Mouse (Mus musculus) cerebellum, postnatal 36 days (tissue): ENCODE results near the gene Tmprss6.

ENCODE experiments used
- DNase-seq, 2 experiments: peaks; one replicate each; pipeline ENCODE4 v3.0.0; 2021 to 2022; ENCODE audit warnings: mixed read lengths in 2 of 2

Tmprss6 gene

GRCm38 (mm10) chr15:78468379-78468937 lies at the start of gene Tmprss6:
Gene Tmprss6 (minus strand): TSS chr15:78468634.
- DNase-seq = no peak

GRCm38 (mm10) chr15:78518221-78518620 lies 49.8 kb upstream of the Tmprss6 start:
- no peak for DNase-seq

GRCm38 (mm10) chr15:78515759-78516158 lies 47.3 kb upstream of the Tmprss6 start:
- no peak for DNase-seq

DNA sequence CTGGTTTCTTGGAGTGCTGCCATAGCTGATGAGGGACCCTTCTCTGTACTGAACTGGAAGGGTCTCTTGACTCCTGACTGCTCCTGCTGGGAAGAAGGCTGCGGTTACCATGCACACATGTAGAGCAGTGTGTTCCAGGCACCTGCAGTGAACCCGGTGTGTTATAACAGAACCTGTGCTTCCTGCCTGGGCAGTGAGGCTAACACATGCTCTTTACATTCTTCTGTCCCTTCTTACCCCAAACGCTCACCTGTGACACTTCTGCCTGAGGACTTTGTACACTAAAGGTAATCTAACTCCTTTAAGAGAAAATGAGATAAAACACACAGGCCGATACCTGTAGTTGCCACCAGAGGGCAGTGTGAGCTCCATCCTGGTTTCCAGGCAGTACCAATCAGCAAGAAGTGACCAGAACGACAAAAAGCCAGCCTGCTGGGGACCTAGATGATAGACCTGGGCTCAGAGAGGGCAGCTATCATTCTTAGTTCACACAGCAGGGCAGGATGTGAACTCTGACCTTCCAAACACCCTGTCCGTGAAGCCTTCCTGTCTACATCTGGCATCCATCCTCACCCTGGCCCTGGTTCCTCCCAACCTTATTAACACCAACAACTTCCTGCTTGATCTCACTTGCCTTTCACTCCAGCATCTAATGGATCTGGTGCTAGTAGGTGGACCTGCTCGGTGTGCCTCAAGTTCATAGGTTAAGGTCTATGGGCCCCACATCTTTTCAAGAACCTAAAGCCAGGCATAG lies 46.1 kb upstream of the Tmprss6 start:
- peak; percentile 82 to 88 for DNase-seq

GRCm38 (mm10) chr15:78513019-78513418 lies 44.6 kb upstream of the Tmprss6 start:
- no peak for DNase-seq

DNA sequence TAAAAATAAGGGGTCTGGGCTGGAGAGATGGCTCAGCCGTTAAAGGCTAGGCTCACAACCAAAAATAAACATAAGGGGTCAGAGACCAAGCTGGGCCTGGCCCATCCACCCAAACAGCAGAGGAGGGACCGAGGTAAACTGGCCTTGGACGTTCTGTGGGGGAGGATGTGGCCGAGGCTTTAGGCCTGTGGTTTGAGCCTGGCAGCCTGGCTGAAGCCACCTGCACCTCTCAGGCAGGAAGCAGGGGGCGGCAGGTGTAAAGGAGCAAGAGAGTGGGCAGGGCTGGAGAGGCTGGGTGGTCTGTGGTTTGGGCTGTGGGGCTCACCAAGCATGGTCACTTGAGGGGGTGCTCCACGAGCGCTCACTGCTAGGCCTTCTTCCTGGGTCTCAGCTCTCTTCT lies 43.5 kb upstream of the Tmprss6 start:
- DNase-seq = no peak

- no peak for DNase-seq
These were observed 42.3 kb upstream of the Tmprss6 start for GRCm38 (mm10) chr15:78510736-78511135.

DNA sequence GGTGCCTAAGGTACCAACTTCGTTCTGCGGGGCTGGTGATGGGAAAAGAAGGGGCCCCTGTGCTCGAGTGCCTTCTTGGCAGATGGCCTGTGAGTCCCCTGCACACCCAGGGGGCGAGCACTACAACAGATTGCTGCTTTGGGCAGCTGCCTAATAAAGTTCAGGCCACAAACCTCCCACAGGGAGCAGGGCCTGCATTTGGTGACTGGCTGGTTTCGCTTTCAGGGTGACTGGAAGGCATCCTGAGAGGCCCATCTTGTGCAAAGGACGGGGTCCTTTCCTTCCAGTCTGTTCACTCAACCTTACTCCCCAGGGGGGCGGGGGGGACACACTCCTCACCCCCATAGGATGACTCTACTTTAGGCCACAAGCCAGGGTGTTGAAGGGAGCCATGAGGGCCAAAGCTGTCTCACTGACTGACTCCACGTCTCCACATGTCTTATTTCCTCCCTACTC lies 41.7 kb upstream of the Tmprss6 start:
- no peak for DNase-seq

DNA sequence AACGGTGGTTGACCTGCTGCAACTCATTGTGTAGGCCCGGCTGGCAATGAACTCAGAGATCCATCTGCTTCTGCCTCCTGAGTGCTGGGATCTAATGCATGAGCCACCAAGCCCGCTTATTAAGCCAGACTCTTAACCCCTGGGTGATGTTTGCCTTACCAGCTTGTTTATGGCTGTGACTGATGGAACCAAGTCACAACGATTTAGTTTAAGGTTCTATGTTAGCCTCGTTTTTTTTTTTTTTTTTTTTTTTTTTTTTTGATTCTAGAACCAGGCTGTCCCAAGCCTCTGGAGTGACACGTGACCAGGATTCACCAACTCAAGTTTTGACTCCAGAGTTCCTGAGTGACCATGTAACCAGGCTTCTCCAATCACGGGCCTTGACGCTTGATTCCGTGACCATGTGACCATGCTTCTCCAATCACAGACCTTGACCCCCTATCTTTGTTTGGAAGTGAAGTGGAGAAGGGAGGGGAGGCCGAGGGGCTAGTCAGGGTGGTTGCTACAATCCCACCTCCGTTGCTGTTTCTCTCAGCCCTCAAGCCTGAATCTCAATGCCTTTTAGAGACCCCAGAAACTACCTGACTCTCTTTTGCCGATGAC lies 41.0 kb upstream of the Tmprss6 start:
- no peak for DNase-seq

DNA sequence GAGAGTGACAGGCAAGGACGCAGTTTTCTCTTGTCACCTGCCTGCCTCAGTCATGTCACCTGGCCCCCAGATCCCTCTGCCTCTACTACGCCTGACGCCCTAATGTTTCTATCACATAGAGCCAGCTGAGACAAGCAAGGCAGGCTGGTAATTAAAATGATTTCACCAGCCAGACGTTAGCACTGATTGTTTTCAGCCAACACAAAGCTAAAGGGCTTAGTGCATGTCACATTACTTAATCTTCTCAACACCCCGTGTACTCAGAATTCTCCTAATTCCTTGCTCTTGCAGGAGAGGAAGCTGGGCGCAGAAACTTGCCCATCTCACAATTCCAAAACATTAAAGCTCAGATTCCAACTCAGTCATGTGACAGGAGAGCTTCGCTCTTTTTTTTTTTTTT lies 40.0 kb upstream of the Tmprss6 start:
- no peak for DNase-seq

- no peak for DNase-seq
These were observed 37.1 kb upstream of the Tmprss6 start for GRCm38 (mm10) chr15:78505541-78505940.

GRCm38 (mm10) chr15:78504816-78505215 lies 36.4 kb upstream of the Tmprss6 start:
- no peak for DNase-seq

GRCm38 (mm10) chr15:78504013-78504412 lies 35.6 kb upstream of the Tmprss6 start:
- DNase-seq = no peak

GRCm38 (mm10) chr15:78502437-78503132 lies 34.2 kb upstream of the Tmprss6 start:
- no peak for DNase-seq

- DNase-seq = no peak
These were observed 26.6 kb upstream of the Tmprss6 start, which contains the start of gene Il2rb for GRCm38 (mm10) chr15:78494968-78495406. Gene Il2rb (minus strand): TSS chr15:78495271.

GRCm38 (mm10) chr15:78493401-78494010 lies 25.1 kb upstream of the Tmprss6 start:
- no peak for DNase-seq

- peak in 1 of 2 experiments; percentile 27 for DNase-seq
These were observed 22.9 kb upstream of the Tmprss6 start for GRCm38 (mm10) chr15:78491301-78491700.

DNA sequence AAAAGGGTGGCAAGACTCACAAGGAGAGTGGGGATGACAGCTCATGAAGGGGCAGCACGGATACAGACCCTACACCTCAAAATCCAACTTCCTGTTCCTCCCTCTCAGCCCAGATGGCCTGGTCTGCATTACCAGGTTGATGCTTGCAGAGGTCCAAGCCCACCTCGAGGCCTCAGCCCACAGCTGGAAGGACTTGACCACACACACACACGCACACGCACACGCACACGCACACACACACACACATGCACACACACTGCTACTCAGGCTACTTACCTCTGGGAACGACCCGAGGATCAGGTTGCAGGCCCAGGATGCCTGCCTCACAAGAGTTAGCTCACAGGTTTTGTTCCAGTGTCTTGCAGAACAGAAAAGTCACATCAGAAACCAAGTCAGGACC lies 21.5 kb upstream of the Tmprss6 start:
- DNase-seq = no peak

DNA sequence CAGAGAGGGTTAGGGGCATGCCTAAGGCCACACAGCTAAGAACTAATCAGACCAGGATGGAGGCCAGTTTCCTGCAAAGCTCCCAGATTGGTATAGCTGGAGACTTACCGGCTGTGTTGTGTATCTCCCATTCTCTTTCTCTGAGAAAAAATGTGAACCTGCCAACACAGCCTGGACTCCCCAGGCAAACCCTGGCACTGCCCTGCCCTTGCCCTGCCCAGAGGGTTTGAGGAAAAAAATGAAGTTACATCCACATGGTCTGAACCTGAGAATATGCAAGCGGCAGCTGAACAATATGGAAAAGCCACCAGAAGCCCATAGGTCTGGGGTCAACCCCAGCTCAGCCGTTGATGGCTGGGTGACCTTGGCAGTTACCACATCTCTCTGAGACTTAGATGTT lies 20.8 kb upstream of the Tmprss6 start:
- DNase-seq = peak; percentile 46 to 56

DNA sequence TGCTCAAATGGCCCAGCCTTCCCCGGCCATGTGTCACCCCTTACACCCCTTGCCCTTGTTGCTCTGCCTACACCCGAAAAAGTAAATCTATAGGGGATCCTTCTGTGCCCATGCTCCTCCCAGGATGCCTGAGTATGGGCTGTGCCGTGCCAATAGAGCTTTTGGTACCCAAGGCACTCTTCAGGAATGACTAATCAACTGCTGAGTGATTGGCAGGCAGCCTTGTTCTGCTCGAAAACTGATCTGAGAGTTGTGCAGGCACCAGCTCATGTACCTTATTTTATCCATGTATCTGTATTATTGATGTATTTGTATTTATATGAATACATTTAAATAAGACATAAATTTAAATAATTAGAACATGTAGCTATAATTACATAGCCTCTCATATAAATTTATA lies 18.6 kb upstream of the Tmprss6 start:
- DNase-seq = peak in 1 of 2 experiments; percentile 28

DNA sequence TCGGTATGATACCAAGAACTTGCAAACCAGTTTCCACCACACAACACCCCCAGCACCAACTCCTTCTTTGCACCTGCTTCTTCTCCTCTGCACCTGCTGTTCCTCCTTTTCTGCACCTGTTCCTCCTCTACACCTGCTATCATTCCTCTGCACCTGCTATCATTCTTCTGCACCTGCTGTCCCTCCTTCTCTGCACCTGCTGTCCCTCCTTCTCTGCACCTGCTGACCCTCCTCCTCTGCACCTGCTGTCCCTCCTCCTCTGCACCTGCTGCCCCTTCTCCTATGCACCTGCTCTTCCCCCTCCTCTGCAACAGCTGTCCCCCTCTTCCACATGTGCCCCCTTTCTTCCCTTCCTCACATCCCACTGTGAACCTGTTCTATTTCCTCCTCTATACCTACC lies 18.1 kb upstream of the Tmprss6 start:
- no peak for DNase-seq

GRCm38 (mm10) chr15:78483311-78483710 lies 14.9 kb upstream of the Tmprss6 start:
- DNase-seq = peak; percentile 70 to 76

GRCm38 (mm10) chr15:78482518-78482917 lies 14.1 kb upstream of the Tmprss6 start:
- DNase-seq = no peak
